Mouse (Mus musculus) WW6 (cell line): Measurements from ENCODE around the gene Isg20.

Experiments
- DNase-seq: peaks from one replicate; pipeline ENCODE4 v3.0.0-alpha.2; 2013; ENCODE audit warnings: low read depth, low spot score

Isg20 gene

GRCm38 (mm10) chr7:78903174-78903870, 9.9 kb upstream of the Isg20 start:
- DNase-seq: no peak

GRCm38 (mm10) chr7:78904175-78904574, 9.0 kb upstream of the Isg20 start:
- DNase-seq: no peak

GRCm38 (mm10) chr7:78909026-78909425, 4.2 kb upstream of the Isg20 start:
- no peak for DNase-seq

GRCm38 (mm10) chr7:78910336-78911098, 2.7 kb upstream of the Isg20 start:
- DNase-seq: no peak

- DNase-seq: no peak
Observed at GRCm38 (mm10) chr7:78911209-78911608, 2.0 kb upstream of the Isg20 start.

- no peak for DNase-seq
Observed at GRCm38 (mm10) chr7:78912253-78912973, 811 bp upstream of the Isg20 start.

- DNase-seq: no peak
Observed at GRCm38 (mm10) chr7:78913649-78914544, 673 bp downstream of the Isg20 start.

GRCm38 (mm10) chr7:78914545-78914845, 1.3 kb downstream of the Isg20 start:
- no peak for DNase-seq

- no peak for DNase-seq
Observed at GRCm38 (mm10) chr7:78914896-78915510, 1.8 kb downstream of the Isg20 start.

GRCm38 (mm10) chr7:78918686-78919085, 5.5 kb downstream of the Isg20 start:
- no peak for DNase-seq

- no peak for DNase-seq
Observed at GRCm38 (mm10) chr7:78922506-78922905, 9.3 kb downstream of the Isg20 start.

GRCm38 (mm10) chr7:78924300-78924699, 11.1 kb downstream of the Isg20 start:
- DNase-seq: no peak

- DNase-seq: no peak
Observed at GRCm38 (mm10) chr7:78924796-78925195, 11.6 kb downstream of the Isg20 start.

- DNase-seq: no peak
Observed at GRCm38 (mm10) chr7:78925680-78926079, 12.5 kb downstream of the Isg20 start.

GRCm38 (mm10) chr7:78926156-78926555, 12.9 kb downstream of the Isg20 start:
- DNase-seq: no peak

GRCm38 (mm10) chr7:78927266-78927665, 14.0 kb downstream of the Isg20 start:
- no peak for DNase-seq

- DNase-seq: no peak
Observed at GRCm38 (mm10) chr7:78938957-78939602, 25.9 kb downstream of the Isg20 start.

GRCm38 (mm10) chr7:78940971-78941370, 27.7 kb downstream of the Isg20 start:
- DNase-seq: no peak

GRCm38 (mm10) chr7:78942544-78942943, 29.3 kb downstream of the Isg20 start:
- DNase-seq: no peak

GRCm38 (mm10) chr7:78953886-78954572, 40.8 kb downstream of the Isg20 start:
- no peak for DNase-seq
